Mouse (Mus musculus) hindbrain, embryonic 15.5 days (tissue): Measurements from ENCODE around the gene Chchd3. TPM values are rescaled to one million over a fixed set of nuclear protein-coding genes. Genes with fewer than 3 reads are reported as not detected.

ENCODE experiments used
- ATAC-seq: fragments of 200-750 bp; cut with Nextera tagmentation; 2 replicates; pipeline ENCODE4 v1.8.0; 2017; ENCODE audit warnings: low read depth, moderate number of reproducible peaks, moderate TSS enrichment; ENCODE audit not compliant: low FRiP score
- H3K27ac ChIP-seq: fragments of 300-500 bp; sonication (generic); replicated peaks from 2 replicates; pipeline ENCODE4 v1.5.1; 2015; ENCODE audit warnings: mild to moderate bottlenecking, inconsistent platforms
- H3K27me3 ChIP-seq: fragments of 300-500 bp; sonication (generic); 2 replicates; pipeline ENCODE4 v1.6.1; 2015; ENCODE audit warnings: control low read depth, inconsistent platforms
- H3K36me3 ChIP-seq: fragments of 300-500 bp; sonication (generic); 2 replicates; pipeline ENCODE4 v1.6.1; 2015; ENCODE audit warnings: control low read depth, inconsistent platforms
- H3K4me1 ChIP-seq: fragments of 300-500 bp; sonication (generic); replicated peaks from 2 replicates; pipeline ENCODE4 v1.6.1; 2015; ENCODE audit warnings: control low read depth, inconsistent platforms
- H3K4me2 ChIP-seq: fragments of 300-500 bp; sonication (generic); 2 replicates; pipeline ENCODE4 v1.6.1; 2015; ENCODE audit warnings: moderate library complexity, mild to moderate bottlenecking, inconsistent platforms
- H3K4me3 ChIP-seq: fragments of 300-500 bp; sonication (generic); 2 replicates; pipeline ENCODE4 v1.5.1; 2015; ENCODE audit warnings: mild to moderate bottlenecking, inconsistent platforms
- H3K9ac ChIP-seq: fragments of 300-500 bp; sonication (generic); 2 replicates; pipeline ENCODE4 v1.6.1; 2015; ENCODE audit warnings: inconsistent platforms
- H3K9me3 ChIP-seq: fragments of 300-500 bp; sonication (generic); 2 replicates; pipeline ENCODE4 v1.6.1; 2016; ENCODE audit warnings: control low read depth, inconsistent platforms
- WGBS: fragments of 180-500 bp; shearing (Covaris S2); methylation state at CpG from one replicate; pipeline ENCODE4 v1.1.7; 2015; 5-methylcytosine and 5-hydroxymethylcytosine counted together
- polyA plus RNA-seq: library from polyadenylated mRNA; unstranded; fragments of >200 nt; fragmentation: Nextera tagmentation; extraction: Ambion mirVana; gene quantifications from 2 replicates; pipeline ENCODE4 v1.2.1, GENCODE M21; 2015

Gene Chchd3
- polyA plus RNA-seq, 1 experiment from 2014 or later: 112 TPM

- no peak overlapping the region for H3K4me3 ChIP-seq
- no peak; the same call in 1 of the 2 replicates for ATAC-seq
- no peaks in the 10 kb centered on the region; the same call in 1 of the 2 replicates for H3K36me3 ChIP-seq
- no peak overlapping the region for H3K9ac ChIP-seq
- WGBS: 63% methylated on average over 8 of the region's 8 CpGs
- H3K9me3 ChIP-seq: no peaks in the 10 kb centered on the region
- no peaks in the 10 kb centered on the region for H3K27me3 ChIP-seq
- H3K4me2 ChIP-seq: no peak overlapping the region
- H3K27ac ChIP-seq: no peak overlapping the region
- H3K4me1 ChIP-seq: peaks cover 13% of the 10 kb centered on the region
Measured at GRCm38 (mm10) chr6:32795653-32796500, 264.2 kb downstream of the Chchd3 start.

GRCm38 (mm10) chr6:32793575-32793974 is 266.5 kb downstream of the Chchd3 start:
- Histone ChIP-seq H3K4me1 (peaks cover 13% of the 10 kb centered on the region), H3K36me3 (no peaks in the 10 kb centered on the region), H3K4me3 (no peak overlapping the region), H3K9me3 (no peaks in the 10 kb centered on the region), H3K27ac (no peak overlapping the region), H3K4me2 (no peak overlapping the region), H3K27me3 (no peaks in the 10 kb centered on the region), H3K9ac (no peak overlapping the region)
- WGBS: 94% methylated on average over 1 of the region's 1 CpGs
- no peak for ATAC-seq

- Histone ChIP-seq H3K36me3 (no peaks in the 10 kb centered on the region), H3K27me3 (no peaks in the 10 kb centered on the region), H3K4me3 (no peak overlapping the region), H3K9me3 (no peaks in the 10 kb centered on the region), H3K9ac (no peak overlapping the region), H3K4me2 (no peak overlapping the region), H3K27ac (no peak overlapping the region), H3K4me1 (peaks cover 13% of the 10 kb centered on the region)
- WGBS: 96% methylated on average over 3 of the region's 3 CpGs
- ATAC-seq: no peak
Measured at GRCm38 (mm10) chr6:32793163-32793562, 266.9 kb downstream of the Chchd3 start.

GRCm38 (mm10) chr6:32790487-32790886 is 269.6 kb downstream of the Chchd3 start:
- H3K36me3 ChIP-seq: no peaks in the 10 kb centered on the region
- H3K27ac ChIP-seq: no peak overlapping the region
- WGBS: 82% methylated on average over 4 of the region's 4 CpGs
- H3K4me3 ChIP-seq: no peak overlapping the region
- no peak overlapping the region for H3K4me2 ChIP-seq
- H3K9ac ChIP-seq: no peak overlapping the region
- no peak for ATAC-seq
- H3K4me1 ChIP-seq: no peaks in the 10 kb centered on the region
- H3K9me3 ChIP-seq: no peaks in the 10 kb centered on the region
- H3K27me3 ChIP-seq: no peaks in the 10 kb centered on the region

GRCm38 (mm10) chr6:32787399-32787798 is 272.7 kb downstream of the Chchd3 start:
- Histone ChIP-seq H3K27me3 (no peaks in the 10 kb centered on the region), H3K9ac (no peak overlapping the region), H3K4me2 (no peak overlapping the region), H3K36me3 (no peaks in the 10 kb centered on the region), H3K27ac (no peak overlapping the region), H3K9me3 (no peaks in the 10 kb centered on the region), H3K4me1 (no peaks in the 10 kb centered on the region), H3K4me3 (no peak overlapping the region)
- ATAC-seq: no peak
- 14% methylated on average over 1 of the region's 1 CpGs for WGBS

GRCm38 (mm10) chr6:32786196-32786595 is 273.9 kb downstream of the Chchd3 start:
- no peak for ATAC-seq
- H3K4me2 ChIP-seq: no peak overlapping the region
- H3K9ac ChIP-seq: no peak overlapping the region
- no peaks in the 10 kb centered on the region for H3K36me3 ChIP-seq
- no peaks in the 10 kb centered on the region for H3K4me1 ChIP-seq
- no peaks in the 10 kb centered on the region for H3K9me3 ChIP-seq
- no peak overlapping the region for H3K4me3 ChIP-seq
- no peak overlapping the region for H3K27ac ChIP-seq
- WGBS: 96% methylated on average over 5 of the region's 5 CpGs
- H3K27me3 ChIP-seq: no peaks in the 10 kb centered on the region

GRCm38 (mm10) chr6:32783102-32783501 is 277.0 kb downstream of the Chchd3 start:
- no peak overlapping the region for H3K9ac ChIP-seq
- no peak overlapping the region for H3K4me3 ChIP-seq
- H3K4me2 ChIP-seq: no peak overlapping the region
- no peaks in the 10 kb centered on the region for H3K9me3 ChIP-seq
- WGBS: 88% methylated on average over 4 of the region's 4 CpGs
- no peak overlapping the region for H3K27ac ChIP-seq
- no peaks in the 10 kb centered on the region for H3K27me3 ChIP-seq
- H3K36me3 ChIP-seq: no peaks in the 10 kb centered on the region
- no peak for ATAC-seq
- peaks cover 6% of the 10 kb centered on the region for H3K4me1 ChIP-seq

- H3K4me1 ChIP-seq: peaks cover 14% of the 10 kb centered on the region
- H3K4me2 ChIP-seq: peak overlapping the region; percentile 34
- H3K9me3 ChIP-seq: no peaks in the 10 kb centered on the region
- no peak for ATAC-seq
- 27% methylated on average over 11 of the region's 11 CpGs for WGBS
- no peaks in the 10 kb centered on the region for H3K36me3 ChIP-seq
- H3K27ac ChIP-seq: 0 out of 2 replicates have a peak overlapping the region, but pooled peaks have one; percentile 8
- no peak overlapping the region for H3K4me3 ChIP-seq
- no peaks in the 10 kb centered on the region for H3K27me3 ChIP-seq
- no peak overlapping the region for H3K9ac ChIP-seq
Measured at GRCm38 (mm10) chr6:32780602-32781001, 279.5 kb downstream of the Chchd3 start.

- Histone ChIP-seq H3K4me3 (no peak overlapping the region), H3K4me1 (peaks cover 14% of the 10 kb centered on the region), H3K36me3 (no peaks in the 10 kb centered on the region), H3K27ac (no peak overlapping the region), H3K9me3 (no peaks in the 10 kb centered on the region), H3K27me3 (no peaks in the 10 kb centered on the region), H3K4me2 (no peak overlapping the region), H3K9ac (no peak overlapping the region)
- ATAC-seq: no peak
- 59% methylated on average over 11 of the region's 11 CpGs for WGBS
Measured at GRCm38 (mm10) chr6:32776384-32776783, 283.7 kb downstream of the Chchd3 start.

GRCm38 (mm10) chr6:32754524-32754923 is 305.5 kb downstream of the Chchd3 start:
- H3K27me3 ChIP-seq: no peaks in the 10 kb centered on the region
- no peaks in the 10 kb centered on the region for H3K36me3 ChIP-seq
- H3K9ac ChIP-seq: no peak overlapping the region
- no peak overlapping the region for H3K4me2 ChIP-seq
- no peak for ATAC-seq
- no peaks in the 10 kb centered on the region for H3K4me1 ChIP-seq
- H3K9me3 ChIP-seq: no peaks in the 10 kb centered on the region
- H3K27ac ChIP-seq: no peak overlapping the region
- 87% methylated on average over 10 of the region's 10 CpGs for WGBS
- H3K4me3 ChIP-seq: no peak overlapping the region

- H3K4me2 ChIP-seq: no peak overlapping the region
- H3K4me3 ChIP-seq: no peak overlapping the region
- ATAC-seq: no peak
- H3K36me3 ChIP-seq: no peaks in the 10 kb centered on the region
- no peaks in the 10 kb centered on the region for H3K4me1 ChIP-seq
- no peaks in the 10 kb centered on the region for H3K9me3 ChIP-seq
- no peak overlapping the region for H3K27ac ChIP-seq
- no peak overlapping the region for H3K9ac ChIP-seq
- WGBS: 98% methylated on average over 1 of the region's 1 CpGs
- no peaks in the 10 kb centered on the region for H3K27me3 ChIP-seq
Measured at GRCm38 (mm10) chr6:32749821-32750220, 310.2 kb downstream of the Chchd3 start.

GRCm38 (mm10) chr6:32748777-32749176 is 311.3 kb downstream of the Chchd3 start:
- H3K36me3 ChIP-seq: no peaks in the 10 kb centered on the region
- ATAC-seq: no peak
- H3K4me3 ChIP-seq: no peak overlapping the region
- H3K27me3 ChIP-seq: no peaks in the 10 kb centered on the region
- no peak overlapping the region for H3K27ac ChIP-seq
- no peak overlapping the region for H3K9ac ChIP-seq
- no peaks in the 10 kb centered on the region for H3K4me1 ChIP-seq
- no peaks in the 10 kb centered on the region for H3K9me3 ChIP-seq
- WGBS: 61% methylated on average over 6 of the region's 6 CpGs
- no peak overlapping the region for H3K4me2 ChIP-seq

- H3K9ac ChIP-seq: no peak overlapping the region
- no peak overlapping the region for H3K27ac ChIP-seq
- no peak overlapping the region for H3K4me2 ChIP-seq
- H3K4me1 ChIP-seq: no peaks in the 10 kb centered on the region
- H3K27me3 ChIP-seq: no peaks in the 10 kb centered on the region
- no peak for ATAC-seq
- H3K4me3 ChIP-seq: no peak overlapping the region
- no peaks in the 10 kb centered on the region for H3K36me3 ChIP-seq
- WGBS: 63% methylated on average over 2 of the region's 2 CpGs
- no peaks in the 10 kb centered on the region for H3K9me3 ChIP-seq
Measured at GRCm38 (mm10) chr6:32747333-32747732, 312.7 kb downstream of the Chchd3 start.
